Mouse (Mus musculus) limb, embryonic 13.5 days (tissue): ENCODE data around the gene Rmnd5b. TPM values are rescaled to one million over a fixed set of nuclear protein-coding genes. Genes with fewer than 3 reads are reported as not detected.
"Not testable (repeated sequence)": the region's sequence is repeated elsewhere in the genome, so short reads cannot be mapped to it uniquely, and the experiment has no call there.

ENCODE experiments used
- ATAC-seq: fragments of 200-750 bp; cut with Nextera tagmentation; 2 replicates; pipeline ENCODE4 v1.8.0; 2017; ENCODE audit warnings: low read depth, moderate number of reproducible peaks, moderate TSS enrichment; ENCODE audit not compliant: low FRiP score
- H3K27ac ChIP-seq: fragments of 300-500 bp; sonication (generic); 2 replicates; pipeline ENCODE4 v1.5.1; 2015; ENCODE audit warnings: inconsistent platforms, mild to moderate bottlenecking, moderate library complexity
- H3K27me3 ChIP-seq: fragments of 300-500 bp; sonication (generic); 2 replicates; pipeline ENCODE4 v1.6.1; 2015; ENCODE audit warnings: mild to moderate bottlenecking, inconsistent platforms
- H3K36me3 ChIP-seq: fragments of 300-500 bp; sonication (generic); 2 replicates; pipeline ENCODE4 v1.6.1; 2015; ENCODE audit warnings: inconsistent platforms, mild to moderate bottlenecking, moderate library complexity
- H3K4me1 ChIP-seq: fragments of 300-500 bp; sonication (generic); 2 replicates; pipeline ENCODE4 v1.6.1; 2015; ENCODE audit warnings: inconsistent platforms
- H3K4me2 ChIP-seq: fragments of 300-500 bp; sonication (generic); replicated peaks from 2 replicates; pipeline ENCODE4 v1.6.1; 2015; ENCODE audit warnings: inconsistent platforms, mild to moderate bottlenecking, moderate library complexity
- H3K4me3 ChIP-seq: fragments of 300-500 bp; sonication (generic); 2 replicates; pipeline ENCODE4 v1.5.1; 2015; ENCODE audit warnings: moderate library complexity, mild to moderate bottlenecking, inconsistent platforms
- H3K9ac ChIP-seq: fragments of 300-500 bp; sonication (generic); 2 replicates; pipeline ENCODE4 v1.6.1; 2015; ENCODE audit warnings: mild to moderate bottlenecking, inconsistent platforms
- H3K9me3 ChIP-seq: fragments of 300-500 bp; sonication (generic); 2 replicates; pipeline ENCODE4 v1.6.1; 2016; ENCODE audit warnings: inconsistent platforms
- WGBS: fragments of 180-500 bp; shearing (Covaris S2); methylation state at CpG from one replicate; pipeline ENCODE4 v1.1.7; 2015; 5-methylcytosine and 5-hydroxymethylcytosine counted together
- polyA plus RNA-seq: library from polyadenylated mRNA; unstranded; fragments of >200 nt; fragmentation: Nextera tagmentation; extraction: Ambion mirVana; gene quantifications from 2 replicates; pipeline ENCODE4 v1.2.1, GENCODE M21; 2015

Rmnd5b gene
- polyA plus RNA-seq, 1 experiment from 2014 or later = 51.8 TPM

DNA sequence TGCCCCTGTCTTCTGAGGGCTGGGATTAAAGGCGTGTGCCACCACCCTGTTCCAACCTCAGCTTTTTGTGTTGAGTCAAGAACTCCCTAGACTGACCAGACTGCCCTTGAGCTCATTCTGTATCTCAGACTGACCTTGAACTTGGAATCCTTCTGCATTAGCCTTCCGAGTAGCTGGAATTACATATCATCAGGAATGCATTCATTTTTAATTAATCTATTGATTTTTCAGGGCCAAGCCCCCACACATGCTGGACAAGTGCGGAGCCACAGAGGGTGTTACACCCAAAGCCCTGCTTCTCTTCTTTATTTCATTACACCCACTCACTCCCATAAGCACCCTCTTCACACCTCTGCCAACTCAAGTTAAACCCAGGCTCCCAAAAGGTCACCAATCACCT lies 2.0 kb downstream of the Rmnd5b start:
- Histone ChIP-seq H3K9me3 (no peaks in the 10 kb centered on the region), H3K27me3 (no peaks in the 10 kb centered on the region), H3K36me3 (peaks cover 11% of the 10 kb centered on the region), H3K27ac (no peak overlapping the region), H3K4me3 (no peak overlapping the region), H3K4me1 (peaks cover 36% of the 10 kb centered on the region), H3K9ac (no peak overlapping the region), H3K4me2 (no peak overlapping the region)
- ATAC-seq = no peak
- WGBS = 93% methylated on average over 3 of the region's 3 CpGs

- H3K9me3 ChIP-seq = not testable (repeated sequence)
- 96% methylated on average over 7 of the region's 7 CpGs for WGBS
- peaks cover 35% of the 10 kb centered on the region for H3K4me1 ChIP-seq
Observed at GRCm38 (mm10) chr11:51633200-51633599, 2.5 kb downstream of the Rmnd5b start.

DNA sequence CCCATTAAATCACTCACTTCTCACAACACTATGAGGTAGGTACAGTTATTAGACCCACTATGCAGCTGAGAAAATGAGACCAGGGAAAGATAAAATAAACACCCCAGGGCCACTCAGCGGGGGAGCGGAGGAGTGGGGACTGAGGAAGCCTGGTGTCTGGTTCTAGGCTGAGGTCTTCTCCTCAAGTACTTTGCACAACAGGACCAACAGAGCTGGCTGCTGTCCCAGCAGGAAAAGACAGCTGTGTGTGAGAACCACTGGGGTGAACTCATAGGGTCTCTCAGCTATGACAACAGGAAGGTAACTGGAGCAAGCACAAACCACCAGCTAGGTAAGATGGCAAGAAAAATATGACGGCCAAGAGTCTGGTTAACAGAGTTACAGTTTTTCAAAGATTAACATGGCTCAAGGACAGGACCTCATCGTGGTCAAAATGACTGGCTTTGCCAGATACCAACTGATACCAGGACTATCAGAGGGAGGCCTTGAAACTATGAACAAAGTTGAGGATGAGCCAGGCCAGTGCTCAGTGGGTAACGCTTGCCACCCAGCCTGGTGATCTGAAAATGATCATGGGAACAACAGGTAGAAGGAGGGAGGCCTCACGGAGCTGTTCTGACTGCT lies 3.5 kb downstream of the Rmnd5b start:
- H3K36me3 ChIP-seq = peaks cover 24% of the 10 kb centered on the region
- no peak overlapping the region for H3K4me2 ChIP-seq
- no peaks in the 10 kb centered on the region for H3K27me3 ChIP-seq
- 89% methylated on average over 6 of the region's 6 CpGs for WGBS
- no peak overlapping the region for H3K9ac ChIP-seq
- ATAC-seq = no peak
- H3K27ac ChIP-seq = no peak overlapping the region
- peaks cover 26% of the 10 kb centered on the region for H3K4me1 ChIP-seq
- H3K9me3 ChIP-seq = no peaks in the 10 kb centered on the region
- H3K4me3 ChIP-seq = no peak overlapping the region

More at GRCm38 (mm10) chr11:51633200-51633599, 2.5 kb downstream of the Rmnd5b start:
- ATAC-seq, H3K9ac ChIP-seq, H3K27ac ChIP-seq, H3K27me3 ChIP-seq, H3K4me2 ChIP-seq, H3K4me3 ChIP-seq: not testable (repeated sequence)
- peaks cover 15% of the 10 kb centered on the region for H3K36me3 ChIP-seq

DNA sequence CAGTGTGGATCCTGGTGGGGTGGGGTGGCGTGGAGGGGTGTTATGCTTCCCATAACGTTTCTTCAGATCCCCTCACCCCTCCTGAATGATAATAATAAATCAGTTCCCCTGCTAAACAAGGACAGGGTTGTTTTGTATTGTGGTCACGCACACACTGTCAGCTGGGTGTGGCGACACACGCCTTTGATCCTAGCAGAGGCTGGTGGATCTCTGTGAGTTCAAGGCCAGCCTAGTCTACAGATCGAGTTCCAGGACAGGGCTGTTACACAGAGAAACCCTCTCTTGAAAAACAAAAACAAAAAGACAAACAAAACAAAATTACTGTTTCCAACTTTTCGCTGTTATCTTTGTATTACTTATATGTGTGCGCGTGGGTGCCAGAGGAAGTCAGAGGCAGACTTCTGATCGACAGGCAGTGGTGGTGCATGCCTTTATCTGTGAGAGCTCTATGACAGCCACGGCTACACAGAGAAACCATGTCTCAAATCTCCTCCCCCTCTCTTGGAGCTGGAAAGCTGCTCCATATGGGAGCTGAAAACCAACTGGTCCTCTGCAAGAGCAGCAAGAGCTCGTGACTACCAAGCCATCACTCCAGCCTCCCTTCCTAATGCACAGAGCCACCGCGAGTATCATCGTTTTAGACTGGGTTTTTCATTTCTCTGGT lies 5.9 kb downstream of the Rmnd5b start:
- no peak overlapping the region for H3K27ac ChIP-seq
- no peaks in the 10 kb centered on the region for H3K27me3 ChIP-seq
- no peak overlapping the region for H3K4me3 ChIP-seq
- WGBS = 81% methylated on average over 15 of the region's 15 CpGs
- peaks cover 47% of the 10 kb centered on the region for H3K36me3 ChIP-seq
- H3K4me2 ChIP-seq = no peak overlapping the region
- no peaks in the 10 kb centered on the region for H3K9me3 ChIP-seq
- no peak for ATAC-seq
- H3K4me1 ChIP-seq = peaks cover 15% of the 10 kb centered on the region
- H3K9ac ChIP-seq = no peak overlapping the region

- WGBS = 88% methylated on average over 8 of the region's 8 CpGs
- no peak overlapping the region for H3K4me2 ChIP-seq
- peaks cover 66% of the 10 kb centered on the region for H3K36me3 ChIP-seq
- H3K9ac ChIP-seq = no peak overlapping the region
- peaks cover 9% of the 10 kb centered on the region; the same call in 1 of the 2 replicates for H3K4me1 ChIP-seq
- H3K27me3 ChIP-seq = no peaks in the 10 kb centered on the region
- no peak overlapping the region for H3K27ac ChIP-seq
- H3K4me3 ChIP-seq = no peak overlapping the region
- H3K9me3 ChIP-seq = no peaks in the 10 kb centered on the region
- no peak for ATAC-seq
Observed at GRCm38 (mm10) chr11:51627907-51628306, 7.8 kb downstream of the Rmnd5b start.

DNA sequence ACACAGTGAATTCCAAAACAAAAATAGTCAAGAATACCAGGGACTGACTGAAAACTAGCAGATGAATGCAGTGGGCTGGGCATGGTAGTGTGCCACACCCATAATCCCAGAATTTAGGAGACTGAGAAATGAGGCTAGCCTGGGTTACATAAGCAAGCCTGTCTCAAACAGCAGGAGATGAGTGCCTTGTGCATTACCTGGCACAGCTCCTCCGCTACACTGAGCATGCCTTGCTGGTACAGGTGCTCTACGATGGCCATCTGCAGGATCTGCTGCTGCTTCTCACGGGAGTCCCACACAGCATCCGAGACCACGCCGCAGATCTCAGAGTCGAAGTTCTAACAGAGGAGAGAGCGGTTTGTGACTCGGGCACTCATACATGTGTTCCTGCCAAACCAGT lies 8.3 kb downstream of the Rmnd5b start:
- H3K27me3 ChIP-seq = no peaks in the 10 kb centered on the region
- H3K9me3 ChIP-seq = no peaks in the 10 kb centered on the region
- no peak overlapping the region for H3K4me3 ChIP-seq
- H3K27ac ChIP-seq = no peak overlapping the region
- peaks cover 7% of the 10 kb centered on the region; the same call in 1 of the 2 replicates for H3K4me1 ChIP-seq
- H3K36me3 ChIP-seq = peaks cover 70% of the 10 kb centered on the region
- H3K9ac ChIP-seq = no peak overlapping the region
- ATAC-seq = no peak
- H3K4me2 ChIP-seq = no peak overlapping the region
- 88% methylated on average over 9 of the region's 9 CpGs for WGBS

- H3K36me3 ChIP-seq = peaks cover 81% of the 10 kb centered on the region
- no peak overlapping the region for H3K4me2 ChIP-seq
- H3K9me3 ChIP-seq = no peaks in the 10 kb centered on the region
- no peak overlapping the region for H3K27ac ChIP-seq
- WGBS = 81% methylated on average over 5 of the region's 5 CpGs
- H3K9ac ChIP-seq = no peak overlapping the region
- ATAC-seq = no peak
- H3K27me3 ChIP-seq = no peaks in the 10 kb centered on the region
- no peak overlapping the region for H3K4me3 ChIP-seq
- H3K4me1 ChIP-seq = peaks cover 14% of the 10 kb centered on the region
Observed at GRCm38 (mm10) chr11:51625187-51625820, 10.4 kb downstream of the Rmnd5b start.

DNA sequence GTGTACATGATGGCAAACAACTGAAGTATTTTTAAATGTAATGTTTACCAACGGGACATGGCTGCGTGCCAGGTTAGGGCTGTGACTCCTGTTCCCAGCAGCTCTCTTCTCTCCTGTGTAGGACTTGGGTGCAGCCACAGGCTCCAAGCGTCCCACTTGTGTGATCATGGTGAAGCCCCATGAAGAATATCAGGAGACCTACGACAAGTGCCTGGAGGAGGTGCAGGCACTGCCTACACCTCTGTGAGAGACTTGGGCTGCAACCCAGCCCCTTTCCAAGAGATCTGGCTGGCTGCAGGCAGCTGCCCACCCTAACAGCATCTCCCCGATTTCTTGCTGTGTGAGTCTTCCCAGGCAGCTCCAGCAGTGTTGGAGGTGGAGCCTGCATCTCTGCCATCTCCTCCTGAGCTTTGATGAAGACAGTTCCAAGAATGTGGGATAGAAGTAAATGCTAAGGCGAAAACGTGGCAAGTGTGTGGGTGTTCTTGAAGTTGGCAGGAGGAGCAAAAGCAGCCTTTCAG lies 12.7 kb downstream of the Rmnd5b start:
- H3K27me3 ChIP-seq = no peaks in the 10 kb centered on the region
- 81% methylated on average over 7 of the region's 7 CpGs for WGBS
- H3K4me2 ChIP-seq = no peak overlapping the region
- H3K4me1 ChIP-seq = peaks cover 18% of the 10 kb centered on the region
- no peak overlapping the region for H3K9ac ChIP-seq
- no peak overlapping the region for H3K27ac ChIP-seq
- peaks cover 65% of the 10 kb centered on the region for H3K36me3 ChIP-seq
- no peak for ATAC-seq
- H3K4me3 ChIP-seq = no peak overlapping the region
- H3K9me3 ChIP-seq = no peaks in the 10 kb centered on the region

DNA sequence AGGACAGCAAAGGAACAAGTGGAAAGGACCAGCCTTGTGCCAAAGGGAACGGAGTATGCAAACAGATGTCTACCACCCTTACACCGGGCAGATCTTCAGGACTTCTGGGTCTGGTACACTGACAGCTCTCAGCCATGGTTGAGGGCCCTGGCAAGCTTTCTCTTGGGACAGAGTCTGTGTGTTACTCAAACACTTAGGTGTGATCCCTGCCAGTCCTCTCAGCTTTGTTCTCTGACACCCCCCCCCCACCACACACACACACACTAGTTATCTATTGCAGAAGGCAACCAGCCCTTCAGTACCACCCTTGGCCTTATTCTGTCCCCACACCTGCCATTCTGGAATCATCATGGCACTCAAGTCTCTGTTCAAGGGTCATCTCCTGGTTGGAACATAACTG lies 13.9 kb downstream of the Rmnd5b start:
- Histone ChIP-seq H3K4me3 (no peak overlapping the region), H3K4me2 (no peak overlapping the region; the same call in 1 of the 2 replicates), H3K36me3 (peaks cover 52% of the 10 kb centered on the region), H3K27ac (no peak overlapping the region), H3K27me3 (no peaks in the 10 kb centered on the region), H3K9me3 (no peaks in the 10 kb centered on the region), H3K4me1 (peaks cover 18% of the 10 kb centered on the region), H3K9ac (no peak overlapping the region)
- 100% methylated on average over 2 of the region's 2 CpGs for WGBS
- no peak for ATAC-seq

GRCm38 (mm10) chr11:51620084-51620483 lies 15.6 kb downstream of the Rmnd5b start:
- H3K27ac ChIP-seq = no peak overlapping the region
- peak overlapping the region; percentile 88 for H3K4me2 ChIP-seq
- no peak for ATAC-seq
- H3K4me3 ChIP-seq = peak overlapping the region; percentile 85
- H3K4me1 ChIP-seq = peaks cover 27% of the 10 kb centered on the region
- 2% methylated on average over 11 of the region's 11 CpGs for WGBS
- peak overlapping the region; percentile 83 for H3K9ac ChIP-seq
- peaks cover 37% of the 10 kb centered on the region for H3K36me3 ChIP-seq
- no peaks in the 10 kb centered on the region for H3K9me3 ChIP-seq
- H3K27me3 ChIP-seq = no peaks in the 10 kb centered on the region

GRCm38 (mm10) chr11:51619409-51620060 lies 16.2 kb downstream of the Rmnd5b start, which contains the start of gene Nhp2:
Gene Nhp2, plus strand, starts transcription at chr11:51619735.
- Histone ChIP-seq H3K4me3 (peak within 1 kb of the TSS; percentile 85), H3K27me3 (no peaks in the 10 kb centered on the region), H3K4me2 (peak within 1 kb of the TSS; percentile 88), H3K9ac (peak within 1 kb of the TSS; percentile 83), H3K9me3 (no peaks in the 10 kb centered on the region), H3K4me1 (peaks cover 31% of the 10 kb centered on the region), H3K36me3 (peaks cover 32% of the 10 kb centered on the region), H3K27ac (no peak within 1 kb of the TSS)
- ATAC-seq = peak; percentile 92
- WGBS = under 1% methylated on average over 51 of the region's 51 CpGs
